Mouse (Mus musculus): ENCODE measurements at regions not wholly inside any gene's neighbourhood (a gene's known extent, or its start where the extent isn't known, plus 50 kb on each side); places are given as distances from the start of the nearest gene placed in this dataset.

GRCm38 (mm10) chr1:142665262-142665661, 975.2 kb upstream of the B3galt2 start:
- no peaks in the 10 kb centered on the region for H3K36me3 ChIP-seq (ENCODE audit: control insufficient read depth, insufficient read depth, low read length, poor library complexity, severe bottlenecking)
- TF ChIP-seq HCFC1 (IDR thresholded peaks at IDR 0.05; ENCODE audit: borderline replicate concordance, insufficient read depth, low read length): no peak
- TF ChIP-seq MAFK (IDR thresholded peaks at IDR 0.05; ENCODE audit: insufficient read depth, low read depth, low read length): no peak
- TF ChIP-seq ZC3H11A (IDR thresholded peaks at IDR 0.05; ENCODE audit: borderline replicate concordance, low read depth, low read length): no peak
- TF ChIP-seq CHD2 (IDR thresholded peaks at IDR 0.05; ENCODE audit: low read depth, low read length): no peak
- TF ChIP-seq ZNF384 (IDR thresholded peaks at IDR 0.05; ENCODE audit: low read depth, low read length): no peak
- in situ Hi-C loops (cut with MboI; ENCODE audit: low sequenced_read_pairs in 2 of 2, unreplicated experiment in 2 of 2): no loop called here
- H3K4me1 ChIP-seq (ENCODE audit: control insufficient read depth in 2 of 2, insufficient read depth in 2 of 2, low read length in 2 of 2, poor library complexity in 1 of 2): no peaks in the 10 kb centered on the region
- H3K27ac ChIP-seq (ENCODE audit: insufficient read depth, low read depth, low read length, poor library complexity, severe bottlenecking): no peak overlapping the region
- DNase-seq (ENCODE audit: low read depth, low spot score): no peak
- no peak overlapping the region for H3K9ac ChIP-seq (ENCODE audit: insufficient read depth, low read depth, low read length, poor library complexity, severe bottlenecking)
- no peaks in the 10 kb centered on the region for H3K9me3 ChIP-seq (ENCODE audit: control insufficient read depth, insufficient read depth, low read depth, low read length)
- H3K4me3 ChIP-seq (ENCODE audit: insufficient read depth in 1 of 2, low read depth in 1 of 2, low read length in 2 of 2, poor library complexity in 1 of 2, severe bottlenecking in 1 of 2): no peak overlapping the region

GRCm38 (mm10) chr1:142679917-142680316, 960.5 kb upstream of the B3galt2 start:
- H3K4me1 ChIP-seq (ENCODE audit: control insufficient read depth in 2 of 2, insufficient read depth in 2 of 2, low read length in 2 of 2, poor library complexity in 1 of 2): no peaks in the 10 kb centered on the region
- H3K9me3 ChIP-seq (ENCODE audit: control insufficient read depth, insufficient read depth, low read depth, low read length): no peaks in the 10 kb centered on the region
- DNase-seq (ENCODE audit: low read depth, low spot score): no peak
- in situ Hi-C loops (cut with MboI; ENCODE audit: low sequenced_read_pairs in 2 of 2, unreplicated experiment in 2 of 2): no loop called here
- H3K9ac ChIP-seq (ENCODE audit: insufficient read depth, low read depth, low read length, poor library complexity, severe bottlenecking): no peak overlapping the region
- no peak overlapping the region for H3K4me3 ChIP-seq (ENCODE audit: insufficient read depth in 1 of 2, low read depth in 1 of 2, low read length in 2 of 2, poor library complexity in 1 of 2, severe bottlenecking in 1 of 2)
- H3K27ac ChIP-seq (ENCODE audit: insufficient read depth, low read depth, low read length, poor library complexity, severe bottlenecking): no peak overlapping the region
- TF ChIP-seq ZC3H11A (IDR thresholded peaks at IDR 0.05; ENCODE audit: borderline replicate concordance, low read depth, low read length) (no peak), CHD2 (IDR thresholded peaks at IDR 0.05; ENCODE audit: low read depth, low read length) (no peak), MAFK (IDR thresholded peaks at IDR 0.05; ENCODE audit: insufficient read depth, low read depth, low read length) (no peak), ZNF384 (IDR thresholded peaks at IDR 0.05; ENCODE audit: low read depth, low read length) (no peak), HCFC1 (IDR thresholded peaks at IDR 0.05; ENCODE audit: borderline replicate concordance, insufficient read depth, low read length) (no peak)
- no peaks in the 10 kb centered on the region for H3K36me3 ChIP-seq (ENCODE audit: control insufficient read depth, insufficient read depth, low read length, poor library complexity, severe bottlenecking)

- in situ Hi-C loops (cut with MboI; ENCODE audit: low sequenced_read_pairs in 2 of 2, unreplicated experiment in 2 of 2): no loop called here
- H3K4me3 ChIP-seq (ENCODE audit: insufficient read depth in 1 of 2, low read depth in 1 of 2, low read length in 2 of 2, poor library complexity in 1 of 2, severe bottlenecking in 1 of 2): no peak overlapping the region
- no peak overlapping the region for H3K9ac ChIP-seq (ENCODE audit: insufficient read depth, low read depth, low read length, poor library complexity, severe bottlenecking)
- no peak for DNase-seq (ENCODE audit: low read depth, low spot score)
- no peaks in the 10 kb centered on the region for H3K9me3 ChIP-seq (ENCODE audit: control insufficient read depth, insufficient read depth, low read depth, low read length)
- H3K4me1 ChIP-seq (ENCODE audit: control insufficient read depth in 2 of 2, insufficient read depth in 2 of 2, low read length in 2 of 2, poor library complexity in 1 of 2): no peaks in the 10 kb centered on the region
- H3K36me3 ChIP-seq (ENCODE audit: control insufficient read depth, insufficient read depth, low read length, poor library complexity, severe bottlenecking): no peaks in the 10 kb centered on the region
- H3K27ac ChIP-seq (ENCODE audit: insufficient read depth, low read depth, low read length, poor library complexity, severe bottlenecking): no peak overlapping the region
- TF ChIP-seq HCFC1 (IDR thresholded peaks at IDR 0.05; ENCODE audit: borderline replicate concordance, insufficient read depth, low read length): no peak
- TF ChIP-seq CHD2 (IDR thresholded peaks at IDR 0.05; ENCODE audit: low read depth, low read length): no peak
- no peak for TF ChIP-seq ZC3H11A (IDR thresholded peaks at IDR 0.05; ENCODE audit: borderline replicate concordance, low read depth, low read length)
- TF ChIP-seq MAFK (IDR thresholded peaks at IDR 0.05; ENCODE audit: insufficient read depth, low read depth, low read length): no peak
- TF ChIP-seq ZNF384 (IDR thresholded peaks at IDR 0.05; ENCODE audit: low read depth, low read length): no peak
These were observed 951.6 kb upstream of the B3galt2 start for GRCm38 (mm10) chr1:142688828-142689227.

- no peak overlapping the region for H3K27ac ChIP-seq (ENCODE audit: insufficient read depth, low read depth, low read length, poor library complexity, severe bottlenecking)
- no peaks in the 10 kb centered on the region for H3K9me3 ChIP-seq (ENCODE audit: control insufficient read depth, insufficient read depth, low read depth, low read length)
- no peak for DNase-seq (ENCODE audit: low read depth, low spot score)
- H3K36me3 ChIP-seq (ENCODE audit: control insufficient read depth, insufficient read depth, low read length, poor library complexity, severe bottlenecking): no peaks in the 10 kb centered on the region
- no peak overlapping the region for H3K4me3 ChIP-seq (ENCODE audit: insufficient read depth in 1 of 2, low read depth in 1 of 2, low read length in 2 of 2, poor library complexity in 1 of 2, severe bottlenecking in 1 of 2)
- no peaks in the 10 kb centered on the region for H3K4me1 ChIP-seq (ENCODE audit: control insufficient read depth in 2 of 2, insufficient read depth in 2 of 2, low read length in 2 of 2, poor library complexity in 1 of 2)
- in situ Hi-C loops (cut with MboI; ENCODE audit: low sequenced_read_pairs in 2 of 2, unreplicated experiment in 2 of 2): no loop called here
- no peak overlapping the region for H3K9ac ChIP-seq (ENCODE audit: insufficient read depth, low read depth, low read length, poor library complexity, severe bottlenecking)
- no peak for TF ChIP-seq HCFC1 (IDR thresholded peaks at IDR 0.05; ENCODE audit: borderline replicate concordance, insufficient read depth, low read length)
- TF ChIP-seq CHD2 (IDR thresholded peaks at IDR 0.05; ENCODE audit: low read depth, low read length): no peak
- no peak for TF ChIP-seq ZNF384 (IDR thresholded peaks at IDR 0.05; ENCODE audit: low read depth, low read length)
- TF ChIP-seq MAFK (IDR thresholded peaks at IDR 0.05; ENCODE audit: insufficient read depth, low read depth, low read length): no peak
- TF ChIP-seq ZC3H11A (IDR thresholded peaks at IDR 0.05; ENCODE audit: borderline replicate concordance, low read depth, low read length): no peak
These were observed 945.3 kb upstream of the B3galt2 start for GRCm38 (mm10) chr1:142695179-142695578.

- Histone ChIP-seq H3K36me3 (ENCODE audit: control insufficient read depth, insufficient read depth, low read length, poor library complexity, severe bottlenecking) (no peaks in the 10 kb centered on the region), H3K9me3 (ENCODE audit: control insufficient read depth, insufficient read depth, low read depth, low read length) (no peaks in the 10 kb centered on the region), H3K4me3 (ENCODE audit: insufficient read depth in 1 of 2, low read depth in 1 of 2, low read length in 2 of 2, poor library complexity in 1 of 2, severe bottlenecking in 1 of 2) (no peak overlapping the region), H3K4me1 (ENCODE audit: control insufficient read depth in 2 of 2, insufficient read depth in 2 of 2, low read length in 2 of 2, poor library complexity in 1 of 2) (no peaks in the 10 kb centered on the region), H3K9ac (ENCODE audit: insufficient read depth, low read depth, low read length, poor library complexity, severe bottlenecking) (no peak overlapping the region), H3K27ac (ENCODE audit: insufficient read depth, low read depth, low read length, poor library complexity, severe bottlenecking) (no peak overlapping the region)
- in situ Hi-C loops (cut with MboI; ENCODE audit: low sequenced_read_pairs in 2 of 2, unreplicated experiment in 2 of 2): no loop called here
- TF ChIP-seq MAFK (IDR thresholded peaks at IDR 0.05; ENCODE audit: insufficient read depth, low read depth, low read length): no peak
- no peak for TF ChIP-seq ZC3H11A (IDR thresholded peaks at IDR 0.05; ENCODE audit: borderline replicate concordance, low read depth, low read length)
- TF ChIP-seq ZNF384 (IDR thresholded peaks at IDR 0.05; ENCODE audit: low read depth, low read length): no peak
- TF ChIP-seq HCFC1 (IDR thresholded peaks at IDR 0.05; ENCODE audit: borderline replicate concordance, insufficient read depth, low read length): no peak
- no peak for TF ChIP-seq CHD2 (IDR thresholded peaks at IDR 0.05; ENCODE audit: low read depth, low read length)
- no peak for DNase-seq (ENCODE audit: low read depth, low spot score)
These were observed 932.2 kb upstream of the B3galt2 start for GRCm38 (mm10) chr1:142708263-142708662.
